Mouse (Mus musculus): ENCODE results near the gene Ddit4.

Ddit4 gene

GRCm38 (mm10) chr10:59949783-59950605 lies 1.6 kb downstream of the Ddit4 start:
- no peak for DNase-seq (ENCODE audit: low read depth, low spot score)

GRCm38 (mm10) chr10:59949255-59949648 lies 2.4 kb downstream of the Ddit4 start:
- DNase-seq (ENCODE audit: low read depth, low spot score): peak; percentile 73

DNA sequence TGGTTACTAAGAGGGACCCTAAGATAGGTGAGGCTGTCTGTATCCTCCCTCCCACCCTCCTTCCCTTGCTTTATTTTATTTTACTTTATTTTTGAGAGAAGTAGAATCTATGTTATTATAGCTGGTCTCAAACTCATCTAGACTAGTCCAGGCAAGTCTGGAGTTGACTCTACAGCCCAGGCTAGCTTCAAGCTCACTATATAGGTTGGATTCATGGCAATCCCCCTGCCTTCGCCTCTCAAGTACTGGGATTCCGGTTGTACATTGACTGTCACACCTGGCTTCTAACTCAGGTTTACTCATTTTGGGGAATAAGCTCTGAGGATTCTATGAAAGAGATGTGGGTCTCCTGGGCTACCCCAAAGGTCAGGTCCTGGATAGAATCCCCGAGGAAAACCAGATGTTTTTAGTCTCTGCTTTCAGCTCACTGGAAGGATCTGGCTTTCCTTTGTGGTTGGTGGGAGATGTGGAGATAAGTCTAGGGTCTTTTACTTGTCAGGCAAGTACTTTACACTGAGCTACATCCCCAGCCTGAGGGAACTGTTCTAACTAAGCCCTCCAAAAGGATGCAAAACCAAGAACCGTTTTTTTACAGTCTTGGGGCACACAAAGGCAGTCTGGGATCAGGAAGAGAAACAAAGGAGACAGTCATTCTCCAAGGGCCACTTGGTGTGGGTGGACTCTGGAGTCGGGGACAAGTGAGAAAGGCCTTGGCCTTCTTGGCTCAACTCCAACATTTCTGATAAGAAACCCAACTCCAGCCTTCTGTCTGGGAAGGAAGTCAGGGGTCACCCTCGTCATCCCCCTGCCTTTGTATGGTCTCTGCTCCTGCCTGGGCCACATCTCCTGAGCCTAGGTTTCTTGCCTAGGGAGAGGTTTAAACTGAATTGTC lies 3.0 kb downstream of the Ddit4 start:
- peak; percentile 46 for DNase-seq (ENCODE audit: low read depth, low spot score)

DNA sequence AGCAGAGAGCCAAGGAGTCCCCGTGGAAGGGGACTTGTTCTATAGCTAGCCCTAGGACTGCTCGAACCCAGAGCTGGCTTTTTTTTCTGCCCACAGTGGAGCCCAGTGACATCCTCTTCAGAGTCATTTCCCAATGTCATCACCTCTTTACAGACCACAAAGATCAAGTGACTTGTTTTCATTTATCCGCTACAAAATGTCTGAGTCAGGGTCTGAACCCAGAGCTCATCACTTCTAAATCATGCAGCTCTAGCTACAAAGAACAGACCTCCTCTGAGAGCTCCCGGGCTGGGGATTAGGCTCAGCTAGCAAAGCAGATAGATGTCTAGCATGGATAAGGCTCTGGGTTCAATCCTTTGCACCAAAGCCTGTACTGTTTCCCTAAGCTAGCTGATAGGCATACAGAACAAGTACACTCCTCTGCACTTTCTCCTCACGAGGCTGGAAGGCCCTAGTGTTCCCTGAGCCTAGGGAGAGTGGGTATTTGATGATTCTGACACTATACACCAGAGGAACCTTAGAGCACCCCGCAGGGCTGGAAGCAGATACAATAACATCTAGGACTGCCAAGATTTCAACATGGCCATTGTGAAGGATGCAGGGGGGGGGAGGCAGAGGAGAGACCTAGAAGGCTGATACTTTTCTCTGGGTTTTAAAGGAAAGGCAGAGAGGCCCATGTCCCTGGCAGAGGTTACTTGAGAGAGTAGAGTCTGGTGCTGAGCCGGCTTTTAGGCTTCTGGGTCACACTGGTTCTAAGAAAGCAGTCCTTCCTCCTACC lies 4.1 kb downstream of the Ddit4 start:
- peak; percentile 32 for DNase-seq (ENCODE audit: low read depth, low spot score)

GRCm38 (mm10) chr10:59946362-59946761 lies 5.3 kb downstream of the Ddit4 start:
- DNase-seq (ENCODE audit: low read depth, low spot score): no peak

DNA sequence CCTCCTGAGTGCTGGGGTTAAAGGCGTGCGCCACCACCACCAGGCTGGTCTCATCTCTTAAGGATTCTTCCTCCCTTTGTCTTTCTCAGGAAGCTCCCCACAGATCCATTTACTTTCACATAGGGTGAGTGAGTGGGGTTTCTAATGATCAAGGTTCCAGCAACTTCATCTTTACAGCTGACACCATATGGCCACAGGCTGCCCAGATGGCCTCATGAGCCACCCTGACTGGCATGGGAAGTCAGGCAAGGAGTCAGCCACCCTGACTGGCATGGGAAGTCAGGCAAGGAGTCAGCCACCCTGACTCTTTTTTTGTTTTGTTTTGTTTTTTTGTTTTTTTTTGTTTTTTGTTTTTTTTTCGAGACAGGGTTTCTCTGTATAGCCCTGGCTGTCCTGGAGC lies 6.2 kb downstream of the Ddit4 start:
- peak; percentile 71 for DNase-seq (ENCODE audit: low read depth, low spot score)

DNA sequence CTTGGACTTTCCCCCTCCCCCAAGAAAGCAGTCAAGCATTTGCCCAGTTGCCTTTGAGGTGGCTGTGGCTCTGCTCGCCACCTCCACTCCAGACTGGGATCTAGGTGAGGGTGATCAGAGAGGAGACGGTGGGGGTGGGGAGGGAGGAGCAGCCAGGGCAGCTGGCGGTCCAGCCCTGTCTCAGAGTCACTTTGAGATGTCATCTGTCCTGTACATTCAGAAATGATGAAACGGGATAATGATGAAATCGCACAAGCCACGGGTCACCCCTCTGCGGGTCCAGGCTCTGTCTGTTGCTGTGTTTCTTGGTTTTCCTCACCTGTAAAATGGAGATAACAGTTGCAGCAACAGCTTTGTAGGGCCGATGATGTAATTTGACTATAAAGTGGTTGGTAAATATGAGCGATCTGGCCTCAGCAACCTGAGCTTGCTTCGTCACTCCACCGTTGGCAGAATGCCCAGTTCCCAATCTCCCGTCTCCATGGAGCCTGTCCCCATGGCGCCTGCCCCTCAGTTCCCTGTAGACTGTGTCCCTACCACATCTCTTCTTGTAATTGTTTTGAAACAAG lies 8.1 kb downstream of the Ddit4 start:
- peak; percentile 87 for DNase-seq (ENCODE audit: low read depth, low spot score)

- DNase-seq (ENCODE audit: low read depth, low spot score): peak; percentile 86
Observed at GRCm38 (mm10) chr10:59942847-59943420, 8.7 kb downstream of the Ddit4 start.

GRCm38 (mm10) chr10:59942281-59942846 lies 9.3 kb downstream of the Ddit4 start:
- DNase-seq (ENCODE audit: low read depth, low spot score): peak; percentile 82

DNA sequence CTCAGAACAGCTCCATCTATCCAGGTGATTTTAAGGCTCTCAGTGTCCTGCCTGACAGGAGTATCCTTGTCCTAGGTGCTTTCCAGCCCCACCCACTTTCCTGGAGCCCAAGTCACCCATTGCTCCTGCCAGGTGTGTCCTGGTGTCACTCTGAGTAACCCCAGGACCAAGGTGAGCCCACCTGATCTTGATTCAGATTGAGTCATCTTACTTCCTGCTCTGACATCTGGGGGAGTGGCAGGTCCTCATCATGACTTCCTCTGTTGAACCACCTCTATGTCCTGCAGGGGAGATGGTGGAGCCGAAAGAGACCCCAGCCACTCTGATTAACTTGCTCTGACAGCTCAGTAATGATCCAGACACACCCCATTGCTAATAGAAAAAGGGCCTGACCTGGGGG lies 12.6 kb downstream of the Ddit4 start:
- DNase-seq (ENCODE audit: low read depth, low spot score): no peak

GRCm38 (mm10) chr10:59938662-59939061 lies 13.0 kb downstream of the Ddit4 start:
- no peak for DNase-seq (ENCODE audit: low read depth, low spot score)

- DNase-seq (ENCODE audit: low read depth, low spot score): no peak
Observed at GRCm38 (mm10) chr10:59936058-59936856, 15.4 kb downstream of the Ddit4 start.

GRCm38 (mm10) chr10:59934039-59934438 lies 17.6 kb downstream of the Ddit4 start:
- DNase-seq (ENCODE audit: low read depth, low spot score): no peak

DNA sequence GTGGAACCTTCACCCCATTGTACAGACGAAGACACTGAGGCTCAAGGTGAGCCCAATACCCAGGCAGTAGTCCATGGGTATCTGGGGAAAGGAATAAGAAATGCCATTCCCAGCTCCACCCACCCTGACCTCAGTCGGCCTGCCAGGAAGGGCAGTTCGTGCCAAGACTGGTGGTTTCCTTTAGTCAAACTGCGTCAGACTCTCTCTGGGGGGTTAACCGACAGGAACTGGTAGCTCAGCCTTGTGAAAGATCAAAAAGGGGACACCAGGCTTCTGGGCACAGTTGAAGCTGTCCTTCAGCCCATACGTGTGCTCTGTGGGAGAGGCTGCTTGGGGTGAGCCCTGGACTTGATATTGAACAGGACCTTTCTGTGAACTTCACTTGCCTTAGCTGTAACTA lies 19.1 kb downstream of the Ddit4 start:
- DNase-seq (ENCODE audit: low read depth, low spot score): no peak

DNA sequence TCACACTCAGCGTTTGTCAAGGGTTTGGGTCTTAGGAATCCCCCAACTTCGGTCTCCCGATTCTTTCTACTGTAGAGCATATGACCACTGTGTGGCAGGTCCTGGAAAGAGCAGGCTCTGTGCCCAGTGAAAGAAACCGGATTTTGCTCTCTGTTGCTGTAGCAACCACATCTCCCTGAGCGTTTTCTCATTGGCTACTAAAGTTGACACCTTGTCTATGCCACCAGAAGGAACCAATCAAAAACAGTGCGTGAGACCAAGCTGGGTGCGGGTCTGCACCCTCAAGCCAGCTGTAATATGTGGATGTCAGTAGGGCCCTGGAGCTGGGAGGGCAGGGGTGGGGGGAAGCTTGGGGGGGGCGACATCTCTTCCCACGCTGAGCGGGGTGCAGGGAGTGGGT lies 20.6 kb downstream of the Ddit4 start:
- DNase-seq (ENCODE audit: low read depth, low spot score): peak; percentile 93

GRCm38 (mm10) chr10:59929205-59929604 lies 22.4 kb downstream of the Ddit4 start:
- no peak for DNase-seq (ENCODE audit: low read depth, low spot score)

DNA sequence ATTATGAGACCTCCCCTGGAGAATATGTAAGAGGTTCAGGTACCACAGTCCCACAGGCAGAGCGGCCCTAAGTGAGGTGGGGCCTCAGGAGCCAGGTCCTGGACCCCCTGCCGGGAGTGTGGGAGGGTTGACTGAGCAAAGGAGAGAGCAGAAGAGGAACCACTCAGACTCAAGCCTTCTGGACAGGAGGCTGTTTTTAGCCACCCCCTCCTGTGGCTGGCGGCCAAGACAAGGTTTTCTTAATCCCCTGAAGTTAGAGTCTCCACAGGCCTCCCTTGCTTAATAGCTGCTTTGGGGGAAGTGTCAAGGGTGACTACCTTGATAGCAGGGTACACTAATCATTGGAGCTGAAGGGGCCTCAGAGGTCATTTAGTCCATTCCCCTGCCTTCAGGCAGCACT lies 27.3 kb downstream of the Ddit4 start:
- peak; percentile 44 for DNase-seq (ENCODE audit: low read depth, low spot score)

GRCm38 (mm10) chr10:59923493-59923892 lies 28.1 kb downstream of the Ddit4 start:
- no peak for DNase-seq (ENCODE audit: low read depth, low spot score)

DNA sequence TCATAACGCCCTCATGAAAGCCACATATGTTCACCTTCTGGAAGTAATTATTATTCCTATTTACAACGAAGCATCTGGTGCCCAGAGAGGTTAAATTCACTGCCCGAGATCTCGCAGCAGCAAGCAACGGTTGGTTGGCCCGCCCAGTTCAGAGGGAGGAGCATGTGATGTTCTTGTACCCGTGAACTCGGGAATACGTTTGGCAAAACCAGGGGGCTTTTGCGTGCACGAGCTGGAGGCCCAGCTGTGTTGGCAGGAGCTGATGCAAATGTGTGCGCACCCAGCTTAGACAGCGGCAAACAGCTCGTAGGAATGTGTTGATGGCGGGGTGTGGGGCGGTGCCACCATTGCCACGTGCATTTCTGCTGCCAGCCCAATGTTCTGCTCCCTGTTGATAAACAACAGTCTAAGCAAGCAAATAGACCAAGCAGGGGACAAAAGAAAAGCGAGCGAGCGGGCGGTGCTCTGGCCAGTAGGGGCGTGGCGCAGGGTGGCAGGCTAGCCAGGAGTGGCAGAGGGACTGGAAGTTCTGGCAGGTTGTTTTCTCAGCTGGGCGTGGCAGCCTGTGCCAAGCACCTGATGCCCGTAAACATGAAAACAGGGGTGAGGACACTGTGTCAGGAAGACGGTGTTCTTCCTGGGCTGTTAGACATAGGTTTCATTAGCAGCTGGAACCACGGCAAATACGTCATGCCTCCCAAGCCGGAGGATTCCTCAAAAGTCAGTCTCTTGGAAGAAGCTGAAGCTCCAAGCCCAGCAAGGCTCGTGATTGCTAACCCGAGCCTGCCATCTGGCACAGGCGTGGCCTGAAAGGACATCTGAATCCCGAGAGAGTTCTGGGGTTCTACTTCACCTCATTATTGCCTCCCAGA lies 30.6 kb downstream of the Ddit4 start:
- peak; percentile 84 for DNase-seq (ENCODE audit: low read depth, low spot score)

Measured in brain, adult 2 months (tissue).